ENCODE assay signal across 9 mouse cellular contexts in genomic region chr14:119025889-119026288, GRCm38 (mm10).
DNase-seq lines count a peak whose midpoint lies in the region; ATAC-seq and TF ChIP-seq lines count a peak whose summit lies in the region.
"Had no signal": no experiment of that assay in that cellular context is flagged by ENCODE, and none has a peak within 500 bp of the region (broad histone marks: within the 10 kb centered on the region; RNA-seq: fewer than 3 reads in every experiment).

No protein-coding gene starts in this region.

- no peak overlapping the region for H3K4me3 ChIP-seq in intestine, postnatal 0 days (ENCODE audit: low read depth, low read length)
- H3K4me3 ChIP-seq in intestine, embryonic 16.5 days (ENCODE audit: low read length): no peak overlapping the region
- no peak overlapping the region for H3K4me3 ChIP-seq in thymus, adult 2 months (ENCODE audit: control insufficient read depth, insufficient read depth, low read length)
- H3K4me3 ChIP-seq in embryonic facial prominence, embryonic 11.5 days (ENCODE audit: low read depth, low read length): no peak overlapping the region
- H3K4me3 ChIP-seq: stomach, embryonic 15.5 days had no signal

- DNase-seq in thymus, adult 2 months: peak; percentile 38
- no peak for DNase-seq in thymus, adult 18-20 months
- peak; percentile 47 for DNase-seq in embryonic facial prominence, embryonic 11.5 days (ENCODE audit: low spot score)
- no peak for DNase-seq in frontal cortex, postnatal 36 days (ENCODE audit: low spot score in 2 of 2)

- H3K4me1 ChIP-seq in intestine, postnatal 0 days (replicated peaks; ENCODE audit: control insufficient read depth, insufficient read depth, low read length): no peaks in the 10 kb centered on the region
- H3K4me1 ChIP-seq in intestine, embryonic 16.5 days (ENCODE audit: control insufficient read depth, insufficient read depth, low read length): no peaks in the 10 kb centered on the region
- no peaks in the 10 kb centered on the region for H3K4me1 ChIP-seq in thymus, adult 2 months (replicated peaks; ENCODE audit: control insufficient read depth, insufficient read depth, low read length)
- H3K4me1 ChIP-seq in embryonic facial prominence, embryonic 11.5 days (ENCODE audit: control insufficient read depth, insufficient read depth, low read length): no peaks in the 10 kb centered on the region
- H3K4me1 ChIP-seq: stomach, embryonic 15.5 days had no signal

- H3K27me3 ChIP-seq in intestine, postnatal 0 days (replicated peaks; ENCODE audit: control insufficient read depth, insufficient read depth, low read length): no peaks in the 10 kb centered on the region
- no peaks in the 10 kb centered on the region for H3K27me3 ChIP-seq in intestine, embryonic 16.5 days (replicated peaks; ENCODE audit: control insufficient read depth, insufficient read depth, low read length)
- no peaks in the 10 kb centered on the region for H3K27me3 ChIP-seq in thymus, adult 2 months (ENCODE audit: control insufficient read depth, insufficient read depth, low read length)
- no peaks in the 10 kb centered on the region for H3K27me3 ChIP-seq in embryonic facial prominence, embryonic 11.5 days (ENCODE audit: control insufficient read depth, insufficient read depth, low read length)
- H3K27me3 ChIP-seq: stomach, embryonic 15.5 days had no signal

- no peak overlapping the region for H3K4me2 ChIP-seq in intestine, postnatal 0 days (replicated peaks; ENCODE audit: low read depth)
- no peak overlapping the region for H3K4me2 ChIP-seq in intestine, embryonic 16.5 days (ENCODE audit: low read depth, low read length)
- H3K4me2 ChIP-seq in embryonic facial prominence, embryonic 11.5 days (ENCODE audit: low read depth, low read length): no peak overlapping the region
- H3K4me2 ChIP-seq: stomach, embryonic 15.5 days had no signal

- TF ChIP-seq CTCF in intestine, postnatal 0 days (IDR thresholded peaks at IDR 0.05; ENCODE audit: low read depth): peak; percentile 60
- no peak for TF ChIP-seq CTCF in thymus, adult 2 months (IDR thresholded peaks at IDR 0.05; ENCODE audit: borderline replicate concordance, control insufficient read depth, extremely low read depth, insufficient read depth, low read length, poor library complexity)

- H3K36me3 ChIP-seq in intestine, postnatal 0 days (ENCODE audit: control insufficient read depth, insufficient read depth): no peaks in the 10 kb centered on the region
- H3K36me3 ChIP-seq in intestine, embryonic 16.5 days (ENCODE audit: control insufficient read depth, insufficient read depth, low read length): no peaks in the 10 kb centered on the region
- no peaks in the 10 kb centered on the region for H3K36me3 ChIP-seq in thymus, adult 2 months (ENCODE audit: control insufficient read depth, insufficient read depth, low read length)
- no peaks in the 10 kb centered on the region; the same call in 1 of the 2 replicates for H3K36me3 ChIP-seq in embryonic facial prominence, embryonic 11.5 days (replicated peaks; ENCODE audit: control insufficient read depth, insufficient read depth, low read depth, low read length)
- H3K36me3 ChIP-seq: stomach, embryonic 15.5 days had no signal

- H3K27ac ChIP-seq in intestine, postnatal 0 days (ENCODE audit: low read depth, low read length): no peak overlapping the region
- no peak overlapping the region for H3K27ac ChIP-seq in intestine, embryonic 16.5 days (ENCODE audit: low read length)
- H3K27ac ChIP-seq in thymus, adult 2 months (ENCODE audit: control insufficient read depth, insufficient read depth, low read length): no peak overlapping the region
- H3K27ac ChIP-seq in embryonic facial prominence, embryonic 11.5 days (replicated peaks; ENCODE audit: low read depth, low read length): no peak overlapping the region
- H3K27ac ChIP-seq: stomach, embryonic 15.5 days had no signal

- H3K9ac ChIP-seq in intestine, postnatal 0 days (ENCODE audit: low read depth, low read length): no peak overlapping the region
- no peak overlapping the region for H3K9ac ChIP-seq in intestine, embryonic 16.5 days (ENCODE audit: low read depth, low read length)
- no peak overlapping the region for H3K9ac ChIP-seq in embryonic facial prominence, embryonic 11.5 days (replicated peaks; ENCODE audit: low read length)
- H3K9ac ChIP-seq: stomach, embryonic 15.5 days had no signal

- TF ChIP-seq POLR2A in thymus, adult 2 months (IDR thresholded peaks at IDR 0.05; ENCODE audit: control insufficient read depth, extremely low read depth, insufficient read depth, low read length, poor library complexity): no peak

- 70% methylated on average over 5 of the region's 5 CpGs for WGBS in intestine, postnatal 0 days
- WGBS in intestine, embryonic 16.5 days: 74% methylated on average over 5 of the region's 5 CpGs
- 78% methylated on average over 5 of the region's 5 CpGs for WGBS in thymus, adult 2 months
- WGBS in embryonic facial prominence, embryonic 11.5 days: 74% methylated on average over 5 of the region's 5 CpGs

- H3K9me3 ChIP-seq in intestine, postnatal 0 days (ENCODE audit: control insufficient read depth): no peaks in the 10 kb centered on the region
- H3K9me3 ChIP-seq in intestine, embryonic 16.5 days (ENCODE audit: control insufficient read depth, low read length): no peaks in the 10 kb centered on the region
- no peaks in the 10 kb centered on the region for H3K9me3 ChIP-seq in embryonic facial prominence, embryonic 11.5 days (replicated peaks; ENCODE audit: control insufficient read depth, low read length)
- H3K9me3 ChIP-seq: stomach, embryonic 15.5 days had no signal

- ATAC-seq in intestine, postnatal 0 days: no peak
- ATAC-seq in intestine, embryonic 16.5 days: no peak
- ATAC-seq in embryonic facial prominence, embryonic 11.5 days (replicated peaks; ENCODE audit: insufficient number of reproducible peaks, low FRiP score, low TSS enrichment, low read depth): no peak
- ATAC-seq in frontal cortex, adult (ENCODE audit: low TSS enrichment): no peak
- ATAC-seq in cerebellum, adult (ENCODE audit: insufficient number of reproducible peaks, low FRiP score, low TSS enrichment): no peak

Comparison
In these comparisons a context has a peak if more than half of its experiments do, and no peak if none do; other contexts are left out.
1. DNase-seq: peak in thymus, adult 2 months (single experiment) and embryonic facial prominence, embryonic 11.5 days (single experiment); none in thymus, adult 18-20 months (0 of 2) and frontal cortex, postnatal 36 days (0 of 2).